Mouse (Mus musculus) intestine, embryonic 15.5 days (tissue): ENCODE results near the gene 2300002M23Rik. TPM values are rescaled to one million over a fixed set of nuclear protein-coding genes. Genes with fewer than 3 reads are reported as not detected.
A peak's percentile ranks its signal among the peaks of the same experiment; 100 is the strongest.

Source experiments
- ATAC-seq: fragments of 200-750 bp; cut with Nextera tagmentation; 2 replicates; pipeline ENCODE4 v1.8.0; 2017; ENCODE audit warnings: moderate TSS enrichment, moderate library complexity
- H3K27ac ChIP-seq: fragments of 300-500 bp; sonication (generic); 2 replicates; pipeline ENCODE4 v1.5.1; 2015; ENCODE audit warnings: mild to moderate bottlenecking, inconsistent platforms
- H3K27me3 ChIP-seq: fragments of 300-500 bp; sonication (generic); replicated peaks from 2 replicates; pipeline ENCODE4 v1.6.1; 2015; ENCODE audit warnings: inconsistent platforms
- H3K36me3 ChIP-seq: fragments of 300-500 bp; sonication (generic); 2 replicates; pipeline ENCODE4 v1.6.1; 2015; ENCODE audit warnings: inconsistent platforms
- H3K4me1 ChIP-seq: fragments of 300-500 bp; sonication (generic); replicated peaks from 2 replicates; pipeline ENCODE4 v1.6.1; 2015; ENCODE audit warnings: inconsistent platforms
- H3K4me2 ChIP-seq: fragments of 300-500 bp; sonication (generic); replicated peaks from 2 replicates; pipeline ENCODE4 v1.6.1; 2015; ENCODE audit warnings: mild to moderate bottlenecking, inconsistent platforms
- H3K4me3 ChIP-seq: fragments of 300-500 bp; sonication (generic); replicated peaks from 2 replicates; pipeline ENCODE4 v1.5.1; 2015; ENCODE audit warnings: inconsistent platforms
- H3K9ac ChIP-seq: fragments of 300-500 bp; sonication (generic); 2 replicates; pipeline ENCODE4 v1.6.1; 2015; ENCODE audit warnings: inconsistent platforms
- H3K9me3 ChIP-seq: fragments of 300-500 bp; sonication (generic); 2 replicates; pipeline ENCODE4 v1.6.1; 2016; ENCODE audit warnings: inconsistent platforms
- WGBS: fragments of 180-500 bp; shearing (Covaris S2); methylation state at CpG from one replicate; pipeline ENCODE4 v1.1.7; 2015; 5-methylcytosine and 5-hydroxymethylcytosine counted together
- polyA plus RNA-seq: library from polyadenylated mRNA; unstranded; fragments of >200 nt; fragmentation: Nextera tagmentation; extraction: Ambion mirVana; gene quantifications from 2 replicates; pipeline ENCODE4 v1.2.1, GENCODE M21; 2015

2300002M23Rik gene
- polyA plus RNA-seq, 1 experiment from 2014 or later = not detected

DNA sequence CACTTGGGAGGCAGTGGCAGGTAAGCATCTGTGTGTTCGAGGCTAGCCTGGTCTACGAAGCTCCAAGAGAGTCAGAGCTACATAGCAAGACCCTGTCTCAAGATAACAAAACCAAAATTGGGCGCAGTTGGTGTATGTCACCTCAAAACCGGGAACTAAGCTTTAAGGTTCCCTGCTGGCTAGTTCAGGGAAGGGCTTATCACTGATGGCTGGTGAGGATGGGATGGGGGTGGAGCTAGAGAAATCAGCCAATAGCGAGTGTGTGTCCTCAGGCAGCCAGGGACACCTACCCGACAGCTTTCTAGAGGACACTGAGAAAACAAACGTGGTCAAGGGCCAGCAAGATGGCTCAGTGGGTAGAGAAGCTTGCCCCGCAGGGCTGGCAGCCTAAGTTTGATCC, 9.0 kb upstream of the 2300002M23Rik start:
- no peaks in the 10 kb centered on the region for H3K9me3 ChIP-seq
- no peak overlapping the region for H3K9ac ChIP-seq
- no peak for ATAC-seq
- WGBS = 60% methylated on average over 8 of the region's 8 CpGs
- no peak overlapping the region for H3K27ac ChIP-seq
- H3K4me3 ChIP-seq = no peak overlapping the region
- no peaks in the 10 kb centered on the region; the same call in 1 of the 2 replicates for H3K4me1 ChIP-seq
- no peaks in the 10 kb centered on the region for H3K36me3 ChIP-seq
- H3K27me3 ChIP-seq = no peaks in the 10 kb centered on the region
- H3K4me2 ChIP-seq = no peak overlapping the region

DNA sequence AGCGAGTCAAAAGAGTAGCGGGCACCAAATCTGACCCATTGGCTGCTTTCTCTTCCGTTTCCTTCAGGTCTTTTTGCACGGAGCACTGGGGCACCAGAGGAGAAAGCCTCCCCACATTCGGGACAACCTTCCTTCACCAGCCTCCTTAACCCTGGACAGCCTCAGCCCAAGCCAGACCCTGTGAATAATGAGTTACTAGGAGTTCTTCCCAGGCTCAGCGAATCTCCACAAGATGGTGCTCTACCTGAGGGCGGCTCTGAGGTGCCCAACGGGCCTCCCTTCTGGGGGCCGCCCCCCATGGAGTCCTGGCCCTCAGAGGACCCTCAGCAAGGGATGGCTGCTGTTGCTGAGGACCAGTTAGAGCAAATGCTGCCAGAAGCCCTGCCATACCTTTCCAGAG, 517 bp downstream of the 2300002M23Rik start:
- Histone ChIP-seq H3K9me3 (no peaks in the 10 kb centered on the region), H3K4me1 (peaks cover 3% of the 10 kb centered on the region), H3K4me3 (no peak overlapping the region), H3K27me3 (peaks cover 20% of the 10 kb centered on the region), H3K36me3 (no peaks in the 10 kb centered on the region), H3K9ac (no peak overlapping the region), H3K27ac (no peak overlapping the region), H3K4me2 (no peak overlapping the region)
- no peak for ATAC-seq
- WGBS = 24% methylated on average over 9 of the region's 9 CpGs

DNA sequence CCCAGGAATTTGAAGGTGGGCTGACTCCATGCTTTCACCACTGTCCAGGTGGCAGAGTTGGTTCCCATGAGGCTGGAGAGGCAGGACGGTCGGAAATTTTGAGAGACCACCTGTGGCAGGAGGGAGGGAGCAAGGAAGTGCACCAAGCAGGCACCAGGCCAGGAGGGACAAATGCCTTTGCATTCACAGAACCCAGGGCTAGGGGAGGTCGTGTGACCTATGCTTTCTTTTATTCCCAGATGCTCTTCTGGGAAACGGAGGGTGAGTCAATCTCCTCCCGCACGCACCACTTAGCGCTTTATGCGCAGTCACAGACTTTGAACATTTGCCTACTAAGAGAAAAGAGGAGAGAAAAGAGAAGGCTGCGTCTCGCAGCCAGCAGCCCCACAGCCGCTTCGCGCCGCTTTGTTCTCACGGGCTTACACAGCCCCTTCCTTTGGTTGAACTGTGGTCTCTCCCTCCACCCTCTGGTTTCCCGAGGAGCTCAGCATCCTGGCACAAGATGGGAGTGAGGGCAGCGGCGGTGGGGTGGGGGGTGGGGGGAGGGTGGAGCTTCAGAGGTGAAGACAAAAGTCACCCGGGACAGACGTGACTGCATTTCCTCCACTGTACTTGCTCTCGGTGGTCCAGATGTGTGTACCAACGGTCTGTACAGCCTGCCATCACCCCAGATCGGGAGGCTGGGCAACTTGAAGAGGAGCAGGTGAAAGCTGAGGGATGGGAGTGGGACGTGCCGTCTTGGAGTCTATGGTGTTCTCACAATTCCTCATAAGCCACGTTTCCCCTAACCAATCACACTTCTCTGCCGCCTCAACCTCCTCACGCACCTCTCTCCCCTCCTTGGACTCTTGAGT, 2.1 kb downstream of the 2300002M23Rik start:
- H3K9ac ChIP-seq = no peak overlapping the region

GRCm38 (mm10) chr17:35570836-35571235, 3.6 kb downstream of the 2300002M23Rik start:
- H3K27ac ChIP-seq = no peak overlapping the region
- H3K9ac ChIP-seq = no peak overlapping the region
- no peaks in the 10 kb centered on the region for H3K36me3 ChIP-seq
- no peak overlapping the region for H3K4me3 ChIP-seq
- no peak for ATAC-seq
- no peak overlapping the region for H3K4me2 ChIP-seq
- H3K4me1 ChIP-seq = peaks cover 8% of the 10 kb centered on the region
- 78% methylated on average over 14 of the region's 14 CpGs for WGBS
- H3K27me3 ChIP-seq = peaks cover 18% of the 10 kb centered on the region
- H3K9me3 ChIP-seq = no peaks in the 10 kb centered on the region

More for the DNA sequence above, 2.1 kb downstream of the 2300002M23Rik start:
- Histone ChIP-seq H3K4me1 (peaks cover 3% of the 10 kb centered on the region), H3K27ac (no peak overlapping the region), H3K9me3 (no peaks in the 10 kb centered on the region), H3K4me2 (peak overlapping the region; percentile 55), H3K4me3 (peak overlapping the region; percentile 17), H3K36me3 (no peaks in the 10 kb centered on the region), H3K27me3 (peaks cover 20% of the 10 kb centered on the region)
- 0 out of 2 replicates have a peak, but pooled peaks have one; percentile 31 for ATAC-seq
- 7% methylated on average over 28 of the region's 28 CpGs for WGBS

- 96% methylated on average over 7 of the region's 7 CpGs for WGBS
- no peak overlapping the region for H3K9ac ChIP-seq
- H3K4me3 ChIP-seq = no peak overlapping the region
- peaks cover 8% of the 10 kb centered on the region for H3K4me1 ChIP-seq
- no peak overlapping the region for H3K4me2 ChIP-seq
- no peaks in the 10 kb centered on the region for H3K9me3 ChIP-seq
- no peak for ATAC-seq
- peaks cover 18% of the 10 kb centered on the region for H3K27me3 ChIP-seq
- no peak overlapping the region for H3K27ac ChIP-seq
- H3K36me3 ChIP-seq = no peaks in the 10 kb centered on the region
Observed at GRCm38 (mm10) chr17:35571477-35571876, 4.2 kb downstream of the 2300002M23Rik start.

- Histone ChIP-seq H3K27me3 (no peaks in the 10 kb centered on the region), H3K9ac (no peak overlapping the region), H3K9me3 (no peaks in the 10 kb centered on the region), H3K4me2 (no peak overlapping the region), H3K27ac (no peak overlapping the region), H3K4me1 (0 out of 2 replicates have a peak, but pooled peaks cover 5% of the 10 kb centered on the region), H3K4me3 (no peak overlapping the region), H3K36me3 (no peaks in the 10 kb centered on the region)
- 21% methylated on average over 6 of the region's 6 CpGs for WGBS
- peak; percentile 69; the same call in 1 of the 2 replicates for ATAC-seq
Observed at GRCm38 (mm10) chr17:35578211-35578610, 11.0 kb downstream of the 2300002M23Rik start.

- Histone ChIP-seq H3K4me3 (no peak overlapping the region), H3K9ac (no peak overlapping the region), H3K36me3 (no peaks in the 10 kb centered on the region), H3K27ac (no peak overlapping the region), H3K27me3 (no peaks in the 10 kb centered on the region), H3K4me2 (no peak overlapping the region), H3K4me1 (no peaks in the 10 kb centered on the region), H3K9me3 (no peaks in the 10 kb centered on the region)
- 96% methylated on average over 1 of the region's 1 CpGs for WGBS
- ATAC-seq = no peak
Observed at GRCm38 (mm10) chr17:35582900-35583299, 15.7 kb downstream of the 2300002M23Rik start.

- Histone ChIP-seq H3K9ac (no peak overlapping the region), H3K4me1 (no peaks in the 10 kb centered on the region), H3K27me3 (no peaks in the 10 kb centered on the region), H3K4me2 (peak overlapping the region; percentile 44; the same call in 1 of the 2 replicates), H3K36me3 (no peaks in the 10 kb centered on the region), H3K4me3 (no peak overlapping the region), H3K27ac (no peak overlapping the region), H3K9me3 (no peaks in the 10 kb centered on the region)
- ATAC-seq = peak; percentile 74
- WGBS = 12% methylated on average over 16 of the region's 16 CpGs
Observed at GRCm38 (mm10) chr17:35584330-35584937, 17.2 kb downstream of the 2300002M23Rik start.

DNA sequence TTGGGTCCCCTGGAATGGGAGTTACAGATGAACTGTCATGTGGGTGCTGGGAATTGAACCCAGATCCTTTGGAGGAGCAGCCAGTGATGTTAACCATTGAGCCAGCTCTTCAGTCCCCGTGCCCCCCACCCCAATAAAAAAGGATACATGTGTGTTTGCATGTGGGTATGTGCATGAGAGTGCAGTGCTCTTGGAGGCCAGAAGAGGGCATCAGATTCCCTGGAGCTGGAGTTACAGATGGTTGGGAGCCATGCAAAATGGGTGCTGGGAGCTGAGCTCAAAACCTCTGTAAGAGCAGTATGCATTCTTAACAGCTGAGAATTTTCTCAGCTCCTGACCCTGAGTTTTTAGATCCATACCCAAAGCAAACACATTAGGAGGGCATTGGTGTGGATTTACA, 20.0 kb downstream of the 2300002M23Rik start:
- Histone ChIP-seq H3K9ac (no peak overlapping the region), H3K4me3 (no peak overlapping the region), H3K9me3 (no peaks in the 10 kb centered on the region), H3K4me2 (no peak overlapping the region), H3K36me3 (no peaks in the 10 kb centered on the region), H3K4me1 (no peaks in the 10 kb centered on the region), H3K27me3 (no peaks in the 10 kb centered on the region), H3K27ac (no peak overlapping the region)
- no peak for ATAC-seq
- WGBS = 83% methylated on average over 1 of the region's 1 CpGs

DNA sequence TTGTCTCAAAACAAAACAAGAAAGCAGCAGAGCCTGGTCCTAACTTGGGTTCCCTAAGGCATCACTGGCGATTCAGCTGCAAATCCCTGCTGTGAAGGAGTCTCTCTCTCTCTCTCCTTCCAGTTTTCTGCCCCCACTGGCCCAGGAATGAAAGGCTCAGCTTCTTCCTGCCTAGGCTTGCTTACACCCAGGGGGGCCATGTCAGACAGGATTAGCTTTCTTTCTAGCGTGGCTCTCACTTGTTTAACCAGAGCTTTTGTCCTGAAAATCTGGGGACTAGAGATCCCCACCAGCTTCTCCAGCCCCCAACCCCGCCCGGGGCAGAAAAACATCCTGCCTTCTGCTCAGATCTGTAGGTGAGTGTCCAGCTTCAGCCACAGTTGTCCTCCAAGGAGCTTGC, 21.1 kb downstream of the 2300002M23Rik start:
- Histone ChIP-seq H3K27ac (no peak overlapping the region), H3K9ac (no peak overlapping the region), H3K36me3 (no peaks in the 10 kb centered on the region), H3K4me3 (no peak overlapping the region), H3K4me2 (no peak overlapping the region), H3K9me3 (no peaks in the 10 kb centered on the region), H3K4me1 (no peaks in the 10 kb centered on the region), H3K27me3 (no peaks in the 10 kb centered on the region)
- WGBS = 45% methylated on average over 4 of the region's 4 CpGs
- no peak for ATAC-seq

DNA sequence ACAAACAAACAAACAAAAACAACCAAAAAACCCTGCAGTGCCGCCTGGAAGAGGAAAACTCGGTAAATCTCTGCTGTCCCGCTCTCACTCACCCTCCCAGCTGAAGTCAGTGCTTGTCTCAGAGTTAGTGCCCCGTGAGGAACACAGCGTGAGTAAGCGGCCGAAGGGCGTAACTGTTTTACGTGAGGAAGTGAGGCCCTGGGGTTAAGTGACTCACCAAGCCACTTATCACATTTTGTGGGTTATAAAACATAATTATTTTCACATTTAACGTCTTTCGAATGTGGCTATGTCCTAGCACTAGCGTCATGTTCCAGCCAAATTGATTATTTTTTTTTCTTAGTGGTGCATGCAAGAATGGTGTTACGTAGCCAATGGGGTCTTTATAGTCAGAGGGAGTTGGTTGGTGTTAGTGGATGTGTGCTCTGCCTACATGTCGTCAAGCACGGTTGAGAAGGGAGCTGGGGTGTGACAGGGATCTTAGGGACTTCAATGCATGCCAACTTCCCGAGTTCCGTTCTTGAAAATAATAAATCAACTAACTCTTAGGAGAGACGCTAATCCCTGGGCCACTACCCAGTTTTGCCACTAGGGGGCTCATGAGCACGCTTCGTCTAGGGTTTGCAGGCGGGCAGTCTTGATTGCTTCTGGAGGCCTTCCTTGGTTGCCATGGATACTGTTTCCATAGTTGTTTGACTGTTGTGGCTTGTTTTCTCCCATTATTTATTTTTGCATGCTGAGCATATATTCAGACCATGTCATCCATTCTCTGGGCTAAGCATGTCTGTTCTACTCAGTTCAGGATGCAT, 23.4 kb downstream of the 2300002M23Rik start:
- 42% methylated on average over 21 of the region's 21 CpGs for WGBS

DNA sequence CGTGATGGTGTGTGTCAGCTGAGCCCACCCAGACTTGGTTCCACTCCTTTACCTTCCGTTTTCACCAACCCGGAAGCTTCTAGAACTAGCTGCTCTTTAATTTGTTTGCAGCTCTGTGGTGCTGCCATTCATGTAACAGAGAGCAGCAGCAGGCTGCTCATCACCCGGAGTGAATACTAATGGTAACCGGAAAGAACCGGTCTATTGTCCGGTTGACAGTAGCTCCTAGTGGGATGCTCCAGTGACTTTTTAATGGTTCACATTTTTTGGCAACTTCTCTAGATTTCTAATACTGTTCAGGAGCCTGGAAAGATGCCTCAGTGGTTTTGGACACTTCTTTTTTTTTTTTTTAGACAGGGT, 23.9 kb downstream of the 2300002M23Rik start:
- H3K9ac ChIP-seq = no peak overlapping the region
- no peak overlapping the region for H3K4me2 ChIP-seq
- H3K9me3 ChIP-seq = no peaks in the 10 kb centered on the region
- H3K36me3 ChIP-seq = no peaks in the 10 kb centered on the region
- no peaks in the 10 kb centered on the region for H3K27me3 ChIP-seq
- no peaks in the 10 kb centered on the region for H3K4me1 ChIP-seq
- H3K4me3 ChIP-seq = no peak overlapping the region
- ATAC-seq = no peak
- 92% methylated on average over 7 of the region's 7 CpGs for WGBS
- no peak overlapping the region for H3K27ac ChIP-seq

More for the DNA sequence above, 23.4 kb downstream of the 2300002M23Rik start:
- ATAC-seq = peak; percentile 93
- H3K36me3 ChIP-seq = no peaks in the 10 kb centered on the region
- no peaks in the 10 kb centered on the region for H3K9me3 ChIP-seq
- no peak overlapping the region for H3K4me3 ChIP-seq
- peak overlapping the region; percentile 30 for H3K4me2 ChIP-seq
- no peak overlapping the region for H3K9ac ChIP-seq
- 0 out of 2 replicates have a peak overlapping the region, but pooled peaks have one; percentile 52 for H3K27ac ChIP-seq
- H3K27me3 ChIP-seq = no peaks in the 10 kb centered on the region
- H3K4me1 ChIP-seq = no peaks in the 10 kb centered on the region
